ENCODE assay signal across 7 mouse cellular contexts in the genomic region with DNA sequence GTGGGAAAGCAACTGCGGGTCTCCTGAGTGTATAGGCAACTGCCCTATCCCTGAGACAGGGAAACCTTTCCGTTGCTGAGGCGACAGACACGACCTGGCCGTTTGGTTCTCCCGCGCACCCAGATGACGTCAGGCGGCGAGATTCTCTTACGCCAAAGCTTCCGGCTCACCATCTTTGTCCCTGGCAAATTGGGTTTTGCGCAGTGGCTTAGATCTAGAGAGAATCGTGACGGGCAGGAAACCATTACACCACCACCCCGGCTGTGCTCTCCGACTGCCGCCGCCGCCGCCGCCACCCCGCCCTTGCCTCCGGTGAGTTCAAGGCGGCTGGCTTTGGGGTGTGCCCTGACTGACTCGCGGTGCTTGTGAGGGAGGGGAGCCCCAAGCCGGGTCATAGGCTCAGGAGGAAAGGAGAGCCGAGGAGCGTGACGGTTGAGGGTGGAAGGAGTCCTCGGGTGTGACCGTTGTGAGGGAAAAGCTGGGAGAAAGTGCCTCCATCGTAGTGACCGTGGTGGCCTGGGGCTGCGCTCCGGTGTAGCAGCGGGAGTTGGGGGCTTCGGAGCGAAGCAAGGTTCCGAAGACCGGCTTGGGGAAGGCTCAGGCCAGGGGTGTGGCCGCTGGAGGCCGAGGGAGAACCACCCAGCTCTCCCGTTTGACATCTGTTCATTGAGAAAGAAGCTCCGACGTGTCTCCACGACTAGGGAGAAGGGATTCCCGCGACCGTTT. TPM values are rescaled to one million over a fixed set of nuclear protein-coding genes. Genes with fewer than 3 reads are reported as not detected.
DNase-seq lines count a peak whose midpoint lies in the region; ATAC-seq lines count a peak whose summit lies in the region.

A gene (minus strand): TSS at position 61 of the 726 bp plus-strand sequence.

- peak within 1 kb of the TSS; percentile 71 for H3K4me2 ChIP-seq in intestine, embryonic 15.5 days (replicated peaks)

- 0% methylated on average over 51 of the region's 51 CpGs for WGBS in intestine, embryonic 15.5 days
- under 1% methylated on average over 51 of the region's 51 CpGs for WGBS in midbrain, embryonic 10.5 days

- peak within 1 kb of the TSS; percentile 96 for H3K9ac ChIP-seq in intestine, embryonic 15.5 days

- H3K36me3 ChIP-seq in intestine, embryonic 15.5 days, result no peaks in the 10 kb centered on the region
- no peaks in the 10 kb centered on the region for H3K36me3 ChIP-seq in midbrain, embryonic 10.5 days

- peak within 1 kb of the TSS; percentile 87 for H3K4me3 ChIP-seq in intestine, embryonic 15.5 days (replicated peaks)
- peak within 1 kb of the TSS; percentile 80 for H3K4me3 ChIP-seq in midbrain, embryonic 10.5 days

- no peaks in the 10 kb centered on the region for H3K9me3 ChIP-seq in intestine, embryonic 15.5 days
- H3K9me3 ChIP-seq in midbrain, embryonic 10.5 days (replicated peaks), result no peaks in the 10 kb centered on the region

- intact Hi-C loops in gastrocnemius, postnatal 36 days (cut with DNase I), result no loop called here
- intact Hi-C loops in left cerebral cortex, postnatal 25 days (cut with DNase I), result no loop called here

- peaks cover 13% of the 10 kb centered on the region for H3K4me1 ChIP-seq in intestine, embryonic 15.5 days (replicated peaks)
- H3K4me1 ChIP-seq in midbrain, embryonic 10.5 days, result peaks cover 44% of the 10 kb centered on the region

- no peaks in the 10 kb centered on the region for H3K27me3 ChIP-seq in intestine, embryonic 15.5 days (replicated peaks)
- no peaks in the 10 kb centered on the region for H3K27me3 ChIP-seq in midbrain, embryonic 10.5 days (ENCODE audit: low read depth, poor library complexity, severe bottlenecking)

- H3K27ac ChIP-seq in intestine, embryonic 15.5 days, result peak within 1 kb of the TSS; percentile 94
- H3K27ac ChIP-seq in midbrain, embryonic 10.5 days (replicated peaks), result peak within 1 kb of the TSS; percentile 92

- peak; percentile 78 for ATAC-seq in intestine, embryonic 15.5 days

- DNase-seq in adrenal gland, adult 2 months, result peak; percentile 96
- DNase-seq in embryo, embryonic 11.5 days (ENCODE audit: low read depth, low spot score), result peak; percentile 92
- DNase-seq in gastrocnemius, postnatal 36 days, result peak; percentile 88 to 91
- DNase-seq in left cerebral cortex, postnatal 25 days (ENCODE audit: low spot score in 2 of 2), result peak; percentile 94 to 98
- peak; percentile 95 for DNase-seq in midbrain, embryonic 10.5 days (ENCODE audit: low spot score)
- peak; percentile 96 for DNase-seq in right cerebral cortex, postnatal 4 days

RNA-seq across cellular contexts. Expression of the gene that starts here (rescaled TPM):
- total RNA-seq in adrenal gland, adult 2 months (2021), result 10 to 100 TPM; 18.4 to 21.4 TPM
- 12.3 and 12.5 TPM in 2 replicates for polyA plus RNA-seq in adrenal gland, adult 2 months (2012; rRNA removed)
- total RNA-seq in gastrocnemius, postnatal 36 days (2021), result 1 to 10 TPM; 7.3 to 8.2 TPM
- 13.8 and 16.4 TPM in 2 replicates for polyA plus RNA-seq in intestine, embryonic 15.5 days (2015; fragmentation: Nextera tagmentation; extraction: Ambion mirVana)
- total RNA-seq in left cerebral cortex, postnatal 25 days (2021), result 10 to 100 TPM in 1 of 2 experiments, 1 to 10 TPM in 1; 9.5 to 11.6 TPM
- polyA plus RNA-seq in midbrain, embryonic 10.5 days (2016; fragmentation: Nextera tagmentation; extraction: Ambion mirVana), result 17.0 and 18.0 TPM in 2 replicates

Comparison
In these comparisons a context has a peak if more than half of its experiments do, and no peak if none do; other contexts are left out.
1. Peak in every context shown above with its lines: DNase-seq, ATAC-seq, H3K4me3 ChIP-seq and H3K27ac ChIP-seq.